In the genomic region with DNA sequence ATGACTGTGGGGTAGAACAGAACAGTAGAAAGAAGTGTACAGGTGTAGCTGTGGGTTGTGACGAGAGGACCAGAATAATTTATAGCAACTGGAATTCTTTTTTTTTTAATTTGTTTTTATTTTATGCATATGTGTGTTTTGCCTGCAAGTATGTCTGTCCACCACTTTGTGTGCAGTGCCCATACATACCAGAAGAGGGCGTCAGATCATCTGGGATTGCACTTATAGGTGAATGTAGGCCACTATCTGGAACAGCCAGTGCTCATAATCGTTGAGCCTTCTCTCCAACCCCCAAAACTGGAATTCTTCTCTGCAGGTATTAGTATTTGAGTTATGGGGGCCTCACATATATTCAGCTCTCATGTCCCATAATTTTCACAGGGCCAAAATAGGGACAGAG, we compare ENCODE assay signal across 23 mouse cellular contexts. TPM values are rescaled to one million over a fixed set of nuclear protein-coding genes. Genes with fewer than 3 reads are reported as not detected.
DNase-seq lines count a peak whose midpoint lies in the region; ATAC-seq and TF ChIP-seq lines count a peak whose summit lies in the region.
"Had no signal": no experiment of that assay in that cellular context is flagged by ENCODE, and none has a peak within 500 bp of the region (broad histone marks: within the 10 kb centered on the region; RNA-seq: fewer than 3 reads in every experiment).

No protein-coding gene starts in this region.

- H3K9me3 ChIP-seq in hindbrain, postnatal 0 days (ENCODE audit: low read length) = no peaks in the 10 kb centered on the region
- H3K9me3 ChIP-seq in hindbrain, embryonic 12.5 days (replicated peaks) = no peaks in the 10 kb centered on the region
- no peaks in the 10 kb centered on the region for H3K9me3 ChIP-seq in lung, embryonic 14.5 days (ENCODE audit: low read depth, low read length)
- H3K9me3 ChIP-seq: heart, embryonic 12.5 days had no signal

- no peak for ATAC-seq in hindbrain, postnatal 0 days
- ATAC-seq in hindbrain, embryonic 12.5 days (ENCODE audit: low FRiP score) = no peak
- ATAC-seq in lung, embryonic 14.5 days (ENCODE audit: insufficient read depth) = no peak
- ATAC-seq: forebrain, embryonic 16.5 days; midbrain, embryonic 16.5 days had no signal

- no peak overlapping the region for H3K4me3 ChIP-seq in hindbrain, postnatal 0 days (ENCODE audit: low read length)
- H3K4me3 ChIP-seq in hindbrain, embryonic 12.5 days = no peak overlapping the region
- H3K4me3 ChIP-seq in lung, embryonic 14.5 days (ENCODE audit: low read depth, low read length) = no peak overlapping the region
- H3K4me3 ChIP-seq: heart, embryonic 12.5 days; limb, embryonic 12.5 days had no signal

- no peak overlapping the region for H3K9ac ChIP-seq in hindbrain, postnatal 0 days (replicated peaks; ENCODE audit: low read length)
- no peak overlapping the region for H3K9ac ChIP-seq in hindbrain, embryonic 12.5 days
- H3K9ac ChIP-seq in lung, embryonic 14.5 days = no peak overlapping the region
- H3K9ac ChIP-seq: heart, embryonic 12.5 days; limb, embryonic 12.5 days had no signal

- H3K27me3 ChIP-seq in hindbrain, postnatal 0 days (ENCODE audit: insufficient read depth, low read length) = no peaks in the 10 kb centered on the region
- H3K27me3 ChIP-seq in hindbrain, embryonic 12.5 days = no peaks in the 10 kb centered on the region
- no peaks in the 10 kb centered on the region for H3K27me3 ChIP-seq in lung, embryonic 14.5 days (ENCODE audit: insufficient read depth, low read length)

- no peak overlapping the region for H3K27ac ChIP-seq in hindbrain, postnatal 0 days
- no peak overlapping the region for H3K27ac ChIP-seq in hindbrain, embryonic 12.5 days
- H3K27ac ChIP-seq in lung, embryonic 14.5 days (ENCODE audit: low read depth) = no peak overlapping the region
- H3K27ac ChIP-seq: limb, embryonic 12.5 days had no signal

- peak; percentile 22 for DNase-seq in cerebellum, adult 11-12 months
- no peak for DNase-seq in cerebellum, adult 8-10 months
- DNase-seq in hindbrain, postnatal 0 days (ENCODE audit: low spot score) = no peak
- DNase-seq in lung, embryonic 14.5 days = no peak
- DNase-seq in lung, postnatal 25 days (ENCODE audit: low spot score) = no peak
- DNase-seq in induced T-regulatory cell, adult 2 months (ENCODE audit: low read depth) = peak; percentile 68
- DNase-seq in adrenal gland, postnatal 10 days = no peak
- DNase-seq: embryo, embryonic 11 days; gastrocnemius, postnatal 36 days; kidney, adult 11 months; lung, adult 18-20 months; right cerebral cortex, postnatal 25 days had no signal

- peak; percentile 42 for TF ChIP-seq CTCF in hindbrain, postnatal 0 days (IDR thresholded peaks at IDR 0.05; ENCODE audit: low read depth)
- TF ChIP-seq CTCF in lung, embryonic 14.5 days (IDR thresholded peaks at IDR 0.05; ENCODE audit: low read depth) = peak; percentile 37

- no peaks in the 10 kb centered on the region for H3K36me3 ChIP-seq in hindbrain, postnatal 0 days (ENCODE audit: insufficient read depth, low read length)
- no peaks in the 10 kb centered on the region for H3K36me3 ChIP-seq in hindbrain, embryonic 12.5 days
- H3K36me3 ChIP-seq in lung, embryonic 14.5 days (ENCODE audit: insufficient read depth) = no peaks in the 10 kb centered on the region
- H3K36me3 ChIP-seq: heart, embryonic 12.5 days; limb, embryonic 12.5 days had no signal

- 62% methylated on average over 3 of the region's 3 CpGs for WGBS in hindbrain, postnatal 0 days
- 68% methylated on average over 3 of the region's 3 CpGs for WGBS in hindbrain, embryonic 12.5 days
- 54% methylated on average over 3 of the region's 3 CpGs for WGBS in lung, embryonic 14.5 days

- peaks cover 15% of the 10 kb centered on the region; the same call in 1 of the 2 replicates for H3K4me1 ChIP-seq in hindbrain, postnatal 0 days (ENCODE audit: insufficient read depth, low read length)
- H3K4me1 ChIP-seq in hindbrain, embryonic 12.5 days = peaks cover 15% of the 10 kb centered on the region
- no peaks in the 10 kb centered on the region for H3K4me1 ChIP-seq in lung, embryonic 14.5 days (ENCODE audit: insufficient read depth)

- no peak overlapping the region for H3K4me2 ChIP-seq in hindbrain, postnatal 0 days (ENCODE audit: low read depth, low read length)
- no peak overlapping the region for H3K4me2 ChIP-seq in hindbrain, embryonic 12.5 days (replicated peaks)
- H3K4me2 ChIP-seq in lung, embryonic 14.5 days = no peak overlapping the region
- H3K4me2 ChIP-seq: heart, embryonic 12.5 days; limb, embryonic 12.5 days had no signal

RNA-seq across cellular contexts. Expression of a gene that starts 9.4 kb away (rescaled TPM):
- total RNA-seq in hindbrain, postnatal 0 days (2014; rRNA removed) = 32.7 and 44.5 TPM in 2 replicates
- polyA plus RNA-seq in hindbrain, postnatal 0 days (2015; fragmentation: Nextera tagmentation; extraction: Ambion mirVana) = 7.8 and 8.4 TPM in 2 replicates
- 12.3 and 15.5 TPM in 2 replicates for polyA plus RNA-seq in hindbrain, embryonic 12.5 days (2016; fragmentation: Nextera tagmentation; extraction: Ambion mirVana)
- polyA plus RNA-seq in lung, embryonic 14.5 days (2014; fragmentation: Nextera tagmentation; extraction: Ambion mirVana) = 16.3 and 17.3 TPM in 2 replicates
- total RNA-seq in adrenal gland, postnatal 10 days (2021) = 10 to 100 TPM; 64.6 to 72.6 TPM

RNA-seq across cellular contexts. Expression of a gene that starts 18.4 kb away (rescaled TPM):
- total RNA-seq in hindbrain, postnatal 0 days (2014; rRNA removed) = not detected in 2 replicates
- not detected in 2 replicates for polyA plus RNA-seq in hindbrain, postnatal 0 days (2015; fragmentation: Nextera tagmentation; extraction: Ambion mirVana)
- not detected in 2 replicates for polyA plus RNA-seq in hindbrain, embryonic 12.5 days (2016; fragmentation: Nextera tagmentation; extraction: Ambion mirVana)
- 0.39 and 0.53 TPM in 2 replicates for polyA plus RNA-seq in lung, embryonic 14.5 days (2014; fragmentation: Nextera tagmentation; extraction: Ambion mirVana)
- total RNA-seq in adrenal gland, postnatal 10 days (2021) = not detected
- total RNA-seq: adrenal gland, adult 18-20 months; gastrocnemius, postnatal 36 days; layer of hippocampus, adult 18-20 months; left cerebral cortex, adult 18-20 months; megakaryocyte, adult 5-6 weeks had no signal
- polyA plus RNA-seq: forebrain, embryonic 16.5 days; midbrain, embryonic 16.5 days had no signal

RNA-seq across cellular contexts. Expression of a gene that starts 32.2 kb away (rescaled TPM):
- total RNA-seq in hindbrain, postnatal 0 days (2014; rRNA removed) = not detected in 2 replicates
- polyA plus RNA-seq in hindbrain, postnatal 0 days (2015; fragmentation: Nextera tagmentation; extraction: Ambion mirVana) = not detected in 2 replicates
- not detected in 2 replicates for polyA plus RNA-seq in hindbrain, embryonic 12.5 days (2016; fragmentation: Nextera tagmentation; extraction: Ambion mirVana)
- not detected in 2 replicates for polyA plus RNA-seq in lung, embryonic 14.5 days (2014; fragmentation: Nextera tagmentation; extraction: Ambion mirVana)
- not detected for total RNA-seq in adrenal gland, postnatal 10 days (2021)
- total RNA-seq: adrenal gland, adult 18-20 months; gastrocnemius, postnatal 36 days; layer of hippocampus, adult 18-20 months; left cerebral cortex, adult 18-20 months; megakaryocyte, adult 5-6 weeks had no signal
- polyA plus RNA-seq: forebrain, embryonic 16.5 days; heart, embryonic 12.5 days; hindbrain, embryonic 11.5 days; limb, embryonic 12.5 days; midbrain, embryonic 16.5 days; neural tube, embryonic 11.5 days had no signal

RNA-seq across cellular contexts. Expression of a gene that starts 54.8 kb away (rescaled TPM):
- 14.7 and 23.6 TPM in 2 replicates for total RNA-seq in hindbrain, postnatal 0 days (2014; rRNA removed)
- polyA plus RNA-seq in hindbrain, postnatal 0 days (2015; fragmentation: Nextera tagmentation; extraction: Ambion mirVana) = 26.0 and 31.1 TPM in 2 replicates
- 32.9 and 36.7 TPM in 2 replicates for polyA plus RNA-seq in hindbrain, embryonic 12.5 days (2016; fragmentation: Nextera tagmentation; extraction: Ambion mirVana)
- polyA plus RNA-seq in lung, embryonic 14.5 days (2014; fragmentation: Nextera tagmentation; extraction: Ambion mirVana) = 24.4 and 27.7 TPM in 2 replicates
- 10 to 100 TPM; 15.4 to 20.7 TPM for total RNA-seq in adrenal gland, postnatal 10 days (2021)

Comparison
In these comparisons a context has a peak if more than half of its experiments do, and no peak if none do; other contexts are left out.
1. DNase-seq: peak in cerebellum, adult 11-12 months (single experiment) and induced T-regulatory cell, adult 2 months (single experiment); none in cerebellum, adult 8-10 months (single experiment), hindbrain, postnatal 0 days (single experiment), lung, embryonic 14.5 days (single experiment), lung, postnatal 25 days (single experiment) and adrenal gland, postnatal 10 days (single experiment).